21 mouse cellular contexts compared by ENCODE assay signal in genomic region chrX:8000546-8001192, GRCm38 (mm10). TPM values are rescaled to one million over a fixed set of nuclear protein-coding genes. Genes with fewer than 3 reads are reported as not detected.
A peak's percentile ranks its signal among the peaks of the same experiment; 100 is the strongest.
DNase-seq lines count a peak whose midpoint lies in the region; ATAC-seq and TF ChIP-seq lines count a peak whose summit lies in the region.
"Had no signal": no experiment of that assay in that cellular context is flagged by ENCODE, and none has a peak within 500 bp of the region (broad histone marks: within the 10 kb centered on the region; RNA-seq: fewer than 3 reads in every experiment).

No protein-coding gene starts in this region.

- no peak for TF ChIP-seq CTCF in intestine, postnatal 0 days (IDR thresholded peaks at IDR 0.05; ENCODE audit: low read depth)

- peak; percentile 99 for ATAC-seq in erythroid progenitor cell, adult 5-6 weeks (replicated peaks; ENCODE audit: low FRiP score, poor library complexity, severe bottlenecking)
- no peak for ATAC-seq in CD4-positive, CD25-positive, alpha-beta regulatory T cell, adult 4 months
- ATAC-seq in megakaryocyte, adult 5-6 weeks (ENCODE audit: poor library complexity, severe bottlenecking) = no peak
- no peak for ATAC-seq in intestine, postnatal 0 days
- ATAC-seq: hindbrain, embryonic 16.5 days; midbrain, embryonic 13.5 days had no signal

- H3K27ac ChIP-seq in intestine, postnatal 0 days (ENCODE audit: low read depth, low read length) = no peak overlapping the region
- H3K27ac ChIP-seq: forebrain, embryonic 10.5 days; limb, embryonic 15.5 days; midbrain, embryonic 13.5 days; stomach, embryonic 15.5 days had no signal

- H3K79me2 ChIP-seq in myocyte (ENCODE audit: control insufficient read depth, insufficient read depth) = no peaks in the 10 kb centered on the region

- no peak overlapping the region for H3ac ChIP-seq in myocyte (ENCODE audit: control insufficient read depth, insufficient read length)

- no peak overlapping the region for H3K4me2 ChIP-seq in myocyte (ENCODE audit: low read depth)
- no peak overlapping the region for H3K4me2 ChIP-seq in intestine, postnatal 0 days (replicated peaks; ENCODE audit: low read depth)
- H3K4me2 ChIP-seq: limb, embryonic 15.5 days; midbrain, embryonic 13.5 days; stomach, embryonic 15.5 days had no signal

- H3K4me1 ChIP-seq in intestine, postnatal 0 days (replicated peaks; ENCODE audit: control insufficient read depth, insufficient read depth, low read length) = no peaks in the 10 kb centered on the region
- H3K4me1 ChIP-seq: limb, embryonic 15.5 days; midbrain, embryonic 13.5 days; stomach, embryonic 15.5 days had no signal

- TF ChIP-seq POLR2A in myocyte (IDR thresholded peaks at IDR 0.05; ENCODE audit: insufficient read length, low read depth) = no peak

- WGBS in intestine, postnatal 0 days = 58% methylated on average over 3 of the region's 3 CpGs

- DNase-seq in adrenal gland, adult (ENCODE audit: inconsistent age in 2 of 2, low spot score in 1 of 2) = peak; percentile 35 to 62
- DNase-seq in adrenal gland, adult 18-20 months (ENCODE audit: low spot score in 2 of 2) = no peak
- DNase-seq in adrenal gland, adult 8-10 months = peak; percentile 29
- DNase-seq: cerebellum, adult 2 months; heart, adult 18-20 months; heart, postnatal 10 days; lung, postnatal 4 days; thymus, postnatal 25 days had no signal

- no peak overlapping the region for H3K4me3 ChIP-seq in myocyte
- H3K4me3 ChIP-seq in intestine, postnatal 0 days (ENCODE audit: low read depth, low read length) = no peak overlapping the region
- H3K4me3 ChIP-seq: forebrain, embryonic 10.5 days; limb, embryonic 15.5 days; midbrain, embryonic 13.5 days; stomach, embryonic 15.5 days had no signal

- no peak overlapping the region for H3K9ac ChIP-seq in intestine, postnatal 0 days (ENCODE audit: low read depth, low read length)
- H3K9ac ChIP-seq: limb, embryonic 15.5 days; midbrain, embryonic 13.5 days; stomach, embryonic 15.5 days had no signal

- no peaks in the 10 kb centered on the region for H3K27me3 ChIP-seq in myocyte (ENCODE audit: control insufficient read depth, insufficient read depth, insufficient read length)
- no peaks in the 10 kb centered on the region for H3K27me3 ChIP-seq in intestine, postnatal 0 days (replicated peaks; ENCODE audit: control insufficient read depth, insufficient read depth, low read length)
- H3K27me3 ChIP-seq: limb, embryonic 15.5 days; midbrain, embryonic 13.5 days; stomach, embryonic 15.5 days had no signal

- no peaks in the 10 kb centered on the region for H3K36me3 ChIP-seq in myocyte (ENCODE audit: control insufficient read depth, insufficient read depth)
- H3K36me3 ChIP-seq in intestine, postnatal 0 days (ENCODE audit: control insufficient read depth, insufficient read depth) = no peaks in the 10 kb centered on the region
- H3K36me3 ChIP-seq: forebrain, embryonic 10.5 days; limb, embryonic 15.5 days; midbrain, embryonic 13.5 days; stomach, embryonic 15.5 days had no signal

- no peaks in the 10 kb centered on the region for H3K9me3 ChIP-seq in intestine, postnatal 0 days (ENCODE audit: control insufficient read depth)
- H3K9me3 ChIP-seq: forebrain, embryonic 10.5 days; limb, embryonic 15.5 days; midbrain, embryonic 13.5 days; stomach, embryonic 15.5 days had no signal

TF ChIP-seq in myocyte, 11 proteins besides CTCF, POLR2A, EP300 and RAD21:
- no peak for TF ChIP-seq TCF3 (IDR thresholded peaks at IDR 0.05; ENCODE audit: insufficient read length, low read depth)
- peak; percentile 30 for TF ChIP-seq USF1 (IDR thresholded peaks at IDR 0.05; ENCODE audit: low read depth)

RNA-seq across cellular contexts. Expression of gene Glod5, which starts 17.6 kb away (rescaled TPM):
- not detected for total RNA-seq in adrenal gland, adult 18-20 months (2021)
- not detected for total RNA-seq in adrenal gland, adult 8-10 months (2022)
- total RNA-seq in erythroid progenitor cell, adult 5-6 weeks (2015; ENCODE audit: low replicate concordance) = not detected in 2 replicates
- not detected in 2 replicates for total RNA-seq in erythroid progenitor cell, adult 5-6 weeks (2017; ENCODE audit: low replicate concordance)
- not detected for polyA plus RNA-seq in myocyte (2012; fragmentation: generic; extraction: Trizol)
- polyA plus RNA-seq in CD4-positive, CD25-positive, alpha-beta regulatory T cell, adult 4 months (2017; shearing (Covaris generic)) = not detected
- total RNA-seq in megakaryocyte, adult 5-6 weeks (2015) = not detected in 2 replicates
- not detected in 2 replicates for total RNA-seq in megakaryocyte, adult 5-6 weeks (2017)
- polyA plus RNA-seq in intestine, postnatal 0 days (2015; fragmentation: Nextera tagmentation; extraction: Ambion mirVana) = 39.5 and 41.4 TPM in 2 replicates
- total RNA-seq: heart, adult 18-20 months; heart, postnatal 10 days; layer of hippocampus, adult 8-10 months had no signal
- polyA plus RNA-seq: forebrain, embryonic 10.5 days; kidney, embryonic 14.5 days; limb, embryonic 15.5 days; neural tube, embryonic 11.5 days had no signal

RNA-seq across cellular contexts. Expression of gene Gata1, which starts 22.8 kb away (rescaled TPM):
- not detected for total RNA-seq in adrenal gland, adult 18-20 months (2021)
- 1 to 10 TPM in 2 of 4 experiments, not detected in 2; 1.7 to 2.6 TPM for total RNA-seq in adrenal gland, adult 8-10 months (2022)
- 205 and 250 TPM in 2 replicates for total RNA-seq in erythroid progenitor cell, adult 5-6 weeks (2015; ENCODE audit: low replicate concordance)
- 129 and 147 TPM in 2 replicates for total RNA-seq in erythroid progenitor cell, adult 5-6 weeks (2017; ENCODE audit: low replicate concordance)
- not detected for polyA plus RNA-seq in myocyte (2012; fragmentation: generic; extraction: Trizol)
- polyA plus RNA-seq in CD4-positive, CD25-positive, alpha-beta regulatory T cell, adult 4 months (2017; shearing (Covaris generic)) = 10 to 100 TPM; 43.6 to 47.9 TPM
- total RNA-seq in megakaryocyte, adult 5-6 weeks (2015) = 5.8 and 7.1 TPM in 2 replicates
- 5.6 and 7.6 TPM in 2 replicates for total RNA-seq in megakaryocyte, adult 5-6 weeks (2017)
- polyA plus RNA-seq in intestine, postnatal 0 days (2015; fragmentation: Nextera tagmentation; extraction: Ambion mirVana) = 0.08 TPM in 1 of 2 replicates, not detected in the other
- total RNA-seq: heart, adult 18-20 months; heart, postnatal 10 days; layer of hippocampus, adult 8-10 months had no signal
- polyA plus RNA-seq: cerebellum, adult 2 months had no signal

RNA-seq across cellular contexts. Expression of gene Hdac6, which starts 53.0 kb away (rescaled TPM):
- 10 to 100 TPM; 14.4 to 15.0 TPM for total RNA-seq in adrenal gland, adult 18-20 months (2021)
- 10 to 100 TPM; 14.0 to 36.2 (median 24.5) TPM for total RNA-seq in adrenal gland, adult 8-10 months (2022)
- total RNA-seq in erythroid progenitor cell, adult 5-6 weeks (2015; ENCODE audit: low replicate concordance) = 7.2 and 15.9 TPM in 2 replicates
- 13.0 and 21.8 TPM in 2 replicates for total RNA-seq in erythroid progenitor cell, adult 5-6 weeks (2017; ENCODE audit: low replicate concordance)
- 11.5 TPM for polyA plus RNA-seq in myocyte (2012; fragmentation: generic; extraction: Trizol)
- polyA plus RNA-seq in CD4-positive, CD25-positive, alpha-beta regulatory T cell, adult 4 months (2017; shearing (Covaris generic)) = 10 to 100 TPM in 1 of 2 experiments, 1 to 10 TPM in 1; 8.3 to 15.9 TPM
- 6.4 and 7.5 TPM in 2 replicates for total RNA-seq in megakaryocyte, adult 5-6 weeks (2015)
- total RNA-seq in megakaryocyte, adult 5-6 weeks (2017) = 8.0 and 9.3 TPM in 2 replicates
- polyA plus RNA-seq in intestine, postnatal 0 days (2015; fragmentation: Nextera tagmentation; extraction: Ambion mirVana) = 4.6 and 5.4 TPM in 2 replicates

Comparison
In these comparisons a context has a peak if more than half of its experiments do, and no peak if none do; other contexts are left out.
1. DNase-seq: peak in adrenal gland, adult (2 of 2) and adrenal gland, adult 8-10 months (single experiment); none in adrenal gland, adult 18-20 months (0 of 2).
2. RNA of gene Gata1, which starts 22.8 kb away (total RNA-seq): 129 to 250 TPM in erythroid progenitor cell, adult 5-6 weeks; 5.6 to 7.6 TPM in megakaryocyte, adult 5-6 weeks, 1.7 to 2.6 TPM in adrenal gland, adult 8-10 months and not detected in adrenal gland, adult 18-20 months; every median in the first group is over 10 times any median in the second.